ENCODE assay signal across 23 mouse cellular contexts in the genomic region with DNA sequence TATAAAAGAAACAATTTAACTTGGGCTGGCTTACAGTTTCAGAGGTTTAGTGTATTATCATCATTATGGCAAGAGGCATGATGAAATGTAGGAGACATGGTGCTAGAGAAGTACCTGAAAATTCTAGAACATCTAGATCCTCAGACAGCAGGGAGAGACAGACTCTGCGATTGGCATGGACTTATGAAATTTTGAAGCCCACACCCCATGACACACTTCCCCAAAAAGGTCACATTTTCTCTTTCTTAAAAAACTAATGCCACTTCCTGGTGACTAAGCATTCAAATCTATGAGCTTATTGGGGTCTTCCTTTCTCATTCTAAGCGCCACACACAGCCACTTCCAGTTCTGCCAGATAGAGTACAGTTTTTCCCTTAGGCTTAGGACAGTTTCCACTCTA. TPM values are rescaled to one million over a fixed set of nuclear protein-coding genes. Genes with fewer than 3 reads are reported as not detected.
DNase-seq lines count a peak whose midpoint lies in the region; ATAC-seq and TF ChIP-seq lines count a peak whose summit lies in the region.
"Had no signal": no experiment of that assay in that cellular context is flagged by ENCODE, and none has a peak within 500 bp of the region (broad histone marks: within the 10 kb centered on the region; RNA-seq: fewer than 3 reads in every experiment).

No protein-coding gene starts in this region.

- no peak overlapping the region for H3K27ac ChIP-seq in CH12.LX (ENCODE audit: insufficient read depth, low read depth)
- H3K27ac ChIP-seq: embryonic facial prominence, embryonic 13.5 days; embryonic facial prominence, embryonic 15.5 days; forebrain, embryonic 13.5 days; forebrain, embryonic 15.5 days had no signal

- dilution Hi-C loops in CH12.LX (cut with MboI; ENCODE audit: extremely low pct_ligation_motif_present, extremely low pct_unique_long_range_greater_than_20kb, low sequenced_read_pairs), result no loop called here

- H3K4me1 ChIP-seq in CH12.LX (ENCODE audit: control insufficient read depth in 1 of 2, insufficient read depth in 2 of 2), result peaks cover 0 to 5% of the 10 kb centered on the region in 2 experiments; a peak in 1 of 4 replicates
- H3K4me1 ChIP-seq: embryonic facial prominence, embryonic 15.5 days; forebrain, embryonic 13.5 days; forebrain, embryonic 15.5 days had no signal

- H3K4me3 ChIP-seq in CH12.LX (replicated peaks in 1 of 3; ENCODE audit: low read depth in 2 of 3, low read length in 2 of 3, poor library complexity in 1 of 3), result no peak overlapping the region
- H3K4me3 ChIP-seq: embryonic facial prominence, embryonic 13.5 days; embryonic facial prominence, embryonic 15.5 days; forebrain, embryonic 13.5 days; forebrain, embryonic 15.5 days had no signal

- TF ChIP-seq POLR2A in CH12.LX (IDR thresholded peaks at IDR 0.05; ENCODE audit: low read depth, low read length), result no peak

- H3K9ac ChIP-seq in CH12.LX (ENCODE audit: insufficient read depth, low read depth), result no peak overlapping the region
- H3K9ac ChIP-seq: embryonic facial prominence, embryonic 13.5 days; embryonic facial prominence, embryonic 15.5 days; forebrain, embryonic 13.5 days; forebrain, embryonic 15.5 days; forebrain, postnatal 0 days had no signal

- ATAC-seq in common myeloid progenitor, adult 5-6 weeks (replicated peaks; ENCODE audit: low read depth, poor library complexity, severe bottlenecking), result peak; percentile 83
- ATAC-seq in hematopoietic stem cell, adult 5-6 weeks (replicated peaks in 1 of 2; ENCODE audit: insufficient read depth in 1 of 2, low FRiP score in 2 of 2, low TSS enrichment in 1 of 2, low read depth in 1 of 2, poor library complexity in 2 of 2, severe bottlenecking in 2 of 2), result peak; percentile 17 to 29; a peak in 1 of 4 replicates
- peak; percentile 89 for ATAC-seq in megakaryocyte progenitor cell, adult 5-6 weeks (replicated peaks; ENCODE audit: poor library complexity)
- ATAC-seq: CD4-positive, CD25-positive, alpha-beta regulatory T cell, adult 4 months; forebrain, embryonic 13.5 days; forebrain, embryonic 15.5 days; forebrain, postnatal 0 days had no signal

- DNase-seq in CH12.LX (ENCODE audit: extremely low read depth), result peak; percentile 3
- no peak for DNase-seq in adrenal gland, postnatal 14 days
- no peak for DNase-seq in thymus, postnatal 36 days
- DNase-seq in adrenal gland, adult 8-10 months, result no peak
- DNase-seq in right cerebral cortex, postnatal 4 days, result no peak
- DNase-seq: adrenal gland, adult 2 months; adrenal gland, postnatal 25 days; B cell, adult 2 months; cerebellum, adult 11-12 months; cerebellum, adult 2 months; cerebellum, adult 9-10 months; cerebellum, postnatal 10 days; cerebellum, postnatal 25 days; embryo, embryonic 11 days; forebrain, postnatal 0 days had no signal

- in situ Hi-C loops in CH12.LX (cut with MboI; ENCODE audit: low pct_ligation_motif_present, low pct_unique_long_range_greater_than_20kb, low sequenced_read_pairs), result no loop called here

- H3K27me3 ChIP-seq in CH12.LX (replicated peaks), result no peaks in the 10 kb centered on the region
- H3K27me3 ChIP-seq: embryonic facial prominence, embryonic 13.5 days; embryonic facial prominence, embryonic 15.5 days; forebrain, embryonic 13.5 days; forebrain, embryonic 15.5 days had no signal

- H3K36me3 ChIP-seq in CH12.LX (replicated peaks in 1 of 2; ENCODE audit: control insufficient read depth in 1 of 2, insufficient read depth in 1 of 2, low read length in 1 of 2), result no peaks in the 10 kb centered on the region
- H3K36me3 ChIP-seq: embryonic facial prominence, embryonic 13.5 days; embryonic facial prominence, embryonic 15.5 days; forebrain, embryonic 15.5 days had no signal

- no peak for TF ChIP-seq CTCF in CH12.LX (conservative IDR thresholded peaks at IDR 0.05 in 1 of 2, IDR thresholded peaks at IDR 0.05 in 1 of 2; ENCODE audit: low read depth in 2 of 2, low read length in 2 of 2)

- no peaks in the 10 kb centered on the region for H3K9me3 ChIP-seq in CH12.LX (replicated peaks; ENCODE audit: low read length)
- H3K9me3 ChIP-seq: embryonic facial prominence, embryonic 13.5 days; embryonic facial prominence, embryonic 15.5 days; forebrain, embryonic 13.5 days; forebrain, embryonic 15.5 days had no signal

- TF ChIP-seq EP300 in CH12.LX (IDR thresholded peaks at IDR 0.05; ENCODE audit: low read length), result no peak

- no peaks in the 10 kb centered on the region for H3K79me2 ChIP-seq in CH12.LX (replicated peaks; ENCODE audit: control insufficient read depth, extremely low read depth, insufficient read depth, poor library complexity, severe bottlenecking)

- TF ChIP-seq RAD21 in CH12.LX (IDR thresholded peaks at IDR 0.05; ENCODE audit: low read depth, low read length), result no peak

- H3K4me2 ChIP-seq in CH12.LX (ENCODE audit: insufficient read depth, low read depth, poor library complexity, severe bottlenecking), result no peak overlapping the region
- H3K4me2 ChIP-seq: embryonic facial prominence, embryonic 13.5 days; embryonic facial prominence, embryonic 15.5 days; forebrain, embryonic 13.5 days; forebrain, embryonic 15.5 days had no signal

TF ChIP-seq in CH12.LX, 34 proteins besides CTCF, POLR2A, EP300 and RAD21:
- no peak for TF ChIP-seq ETS1 (conservative IDR thresholded peaks at IDR 0.05; ENCODE audit: low read depth, low read length)
- no peak for TF ChIP-seq MXI1 (IDR thresholded peaks at IDR 0.05; ENCODE audit: low read depth, low read length)
- no peak for TF ChIP-seq RCOR1 (conservative IDR thresholded peaks at IDR 0.05; ENCODE audit: low read depth, low read length)
- no peak for TF ChIP-seq ZC3H11A (IDR thresholded peaks at IDR 0.05; ENCODE audit: low read depth, low read length)
- no peak for TF ChIP-seq MAX (IDR thresholded peaks at IDR 0.05; ENCODE audit: low read length)
- no peak for TF ChIP-seq JUND (conservative IDR thresholded peaks at IDR 0.05; ENCODE audit: low read depth, low read length)
- no peak for TF ChIP-seq ELF1 (IDR thresholded peaks at IDR 0.05; ENCODE audit: low read depth, low read length)
- no peak for TF ChIP-seq MEF2A (IDR thresholded peaks at IDR 0.05; ENCODE audit: borderline replicate concordance, low read depth, low read length)
- TF ChIP-seq E2F4 (IDR thresholded peaks at IDR 0.05; ENCODE audit: insufficient replicate concordance, low read depth, low read length), result no peak
- no peak for TF ChIP-seq USF2 (conservative IDR thresholded peaks at IDR 0.05; ENCODE audit: low read depth, low read length)
- no peak for TF ChIP-seq ZMIZ1 (IDR thresholded peaks at IDR 0.05; ENCODE audit: low read depth, low read length)

RNA-seq across cellular contexts. Expression of gene P2ry1, which starts 14.1 kb away (rescaled TPM):
- total RNA-seq in CH12.LX (2012; rRNA removed), result not detected in 2 replicates
- not detected in 2 replicates for total RNA-seq in CH12.LX (2014; rRNA removed)
- not detected in 2 replicates for polyA plus RNA-seq in CH12.LX (2012; ENCODE audit: insufficient read length, low read depth)
- total RNA-seq in common myeloid progenitor, adult 5-6 weeks (2017), result 13.8 and 22.4 TPM in 2 replicates
- 4.7 and 9.7 TPM in 2 replicates for total RNA-seq in hematopoietic stem cell, adult 5-6 weeks (2017)
- total RNA-seq in megakaryocyte progenitor cell, adult 5-6 weeks (2015), result 5.7 and 8.9 TPM in 2 replicates
- 3.8 and 7.2 TPM in 2 replicates for total RNA-seq in megakaryocyte progenitor cell, adult 5-6 weeks (2017)
- total RNA-seq in adrenal gland, postnatal 14 days (2021), result 5.0 and 6.2 TPM in 2 replicates
- 1 to 10 TPM; 2.3 to 5.2 (median 3.9) TPM for total RNA-seq in adrenal gland, adult 8-10 months (2022)
- polyA plus RNA-seq: CD4-positive, CD25-positive, alpha-beta regulatory T cell, adult 4 months had no signal

Comparison
In these comparisons a context has a peak if more than half of its experiments do, and no peak if none do; other contexts are left out.
1. ATAC-seq: peak in every context shown above with its lines; median percentile 89 in megakaryocyte progenitor cell, adult 5-6 weeks; 83 in common myeloid progenitor, adult 5-6 weeks; 23 in hematopoietic stem cell, adult 5-6 weeks.